Mouse (Mus musculus) megakaryocyte progenitor cell, adult 5-6 weeks (primary cell): ENCODE data around the gene Gse1. TPM values are rescaled to one million over a fixed set of nuclear protein-coding genes. Genes with fewer than 3 reads are reported as not detected.
A peak's percentile ranks its signal among the peaks of the same experiment; 100 is the strongest.

ENCODE experiments used
- ATAC-seq: replicated peaks from 2 replicates; pipeline ENCODE4 v1.8.0; 2016; ENCODE audit warnings: mild to moderate bottlenecking, moderate TSS enrichment, inconsistent platforms; ENCODE audit not compliant: poor library complexity
- total RNA-seq, 2 experiments: library from RNA; stranded (forward) in 1 of 2; stranded (reverse) in 1 of 2; fragments of 157-497, 149-512 nt in 1 of 2; fragments of 200-1000 nt in 1 of 2; gene quantifications; 2 replicates each; pipeline versions ENCODE4 v1.2.3 to v1.2.4; 2015 to 2017

Gse1 gene
- total RNA-seq, 2 experiments from 2014 or later: 11.2 to 32.6 TPM

DNA sequence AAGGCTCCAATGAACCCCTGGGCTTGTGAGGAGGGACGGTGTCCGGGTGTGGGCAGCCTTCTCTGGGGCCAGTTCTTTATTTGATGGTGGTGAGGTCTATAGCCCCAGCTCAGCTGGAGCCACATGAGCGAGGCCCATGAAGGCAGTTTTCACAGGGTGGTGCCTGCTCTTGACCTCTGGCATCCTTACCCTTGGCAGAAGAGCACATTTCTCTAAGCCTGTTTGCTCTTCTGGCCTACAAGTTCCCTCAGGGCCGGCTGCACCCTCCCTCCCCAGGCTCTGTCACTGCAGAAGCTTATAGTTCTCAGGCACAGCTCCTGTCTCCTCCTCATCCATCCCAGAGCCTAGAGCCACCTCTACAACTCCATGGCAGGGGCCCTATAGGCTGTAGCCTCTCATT, 186.0 kb downstream of the Gse1 start:
- ATAC-seq: no peak

- ATAC-seq: no peak
Measured at GRCm38 (mm10) chr8:120415474-120415873, 187.2 kb downstream of the Gse1 start.

DNA sequence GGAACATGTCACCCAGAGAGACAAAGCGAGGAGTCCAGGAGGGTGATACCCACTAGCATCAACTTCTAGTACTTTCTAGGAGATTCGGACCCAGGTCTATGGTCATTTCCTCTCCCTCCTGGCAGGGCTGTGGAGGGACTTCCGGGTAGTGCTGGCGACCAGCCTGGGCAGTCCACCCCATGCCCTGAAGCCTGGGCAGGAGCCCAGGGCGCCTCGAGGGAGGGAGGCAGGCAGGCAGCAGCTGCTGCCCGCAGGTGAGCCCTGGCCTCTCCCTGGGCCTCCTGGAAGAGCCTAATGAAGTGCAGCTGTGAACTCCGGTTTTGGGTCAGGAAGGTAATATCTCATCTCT, 187.9 kb downstream of the Gse1 start:
- ATAC-seq: no peak

GRCm38 (mm10) chr8:120416522-120417394, 188.5 kb downstream of the Gse1 start:
- peak; percentile 82 for ATAC-seq

DNA sequence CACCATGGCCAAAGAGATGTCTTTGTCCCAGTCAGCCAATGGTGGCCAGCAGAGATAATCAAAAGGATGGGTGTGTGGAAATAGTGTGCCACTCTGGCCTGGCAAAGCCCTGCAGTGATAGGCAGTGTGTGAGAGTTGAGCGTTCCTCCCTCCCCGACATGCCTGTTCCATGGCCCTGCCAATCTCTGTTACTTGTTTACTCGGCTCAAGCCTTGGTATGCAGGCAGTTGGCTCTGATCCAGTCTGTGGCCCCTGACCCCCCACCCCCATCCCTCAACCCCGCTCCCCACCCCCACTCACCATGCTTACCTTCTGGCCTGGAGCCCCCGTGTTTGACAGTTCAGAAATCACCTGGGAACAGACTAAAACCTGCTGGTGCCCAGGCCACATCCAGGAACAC, 189.9 kb downstream of the Gse1 start:
- no peak for ATAC-seq

GRCm38 (mm10) chr8:120419675-120420074, 191.4 kb downstream of the Gse1 start:
- no peak for ATAC-seq

- peak; percentile 15; the same call in 1 of the 2 replicates for ATAC-seq
Measured at GRCm38 (mm10) chr8:120420226-120420625, 192.0 kb downstream of the Gse1 start.

- ATAC-seq: no peak
Measured at GRCm38 (mm10) chr8:120421638-120422037, 193.4 kb downstream of the Gse1 start.

DNA sequence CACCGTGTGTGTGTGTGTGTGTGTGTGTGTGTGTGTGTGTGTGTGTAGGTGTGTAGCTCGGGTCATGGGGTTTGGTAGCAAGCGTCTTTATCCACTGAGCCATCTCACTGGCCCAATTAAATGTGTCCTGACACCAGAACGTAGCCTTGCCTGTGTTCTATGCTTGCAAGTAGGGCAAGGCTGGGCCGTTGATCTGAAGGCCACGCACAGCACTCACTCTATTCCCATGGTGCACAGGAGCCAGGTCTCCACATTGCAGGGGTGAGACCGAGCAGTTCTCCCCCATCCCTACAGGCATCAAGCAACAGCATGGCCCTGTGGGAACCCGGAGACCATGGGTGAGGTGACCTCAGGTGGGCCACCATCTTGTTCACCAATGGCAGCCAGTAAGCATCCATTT, 194.0 kb downstream of the Gse1 start:
- no peak for ATAC-seq

DNA sequence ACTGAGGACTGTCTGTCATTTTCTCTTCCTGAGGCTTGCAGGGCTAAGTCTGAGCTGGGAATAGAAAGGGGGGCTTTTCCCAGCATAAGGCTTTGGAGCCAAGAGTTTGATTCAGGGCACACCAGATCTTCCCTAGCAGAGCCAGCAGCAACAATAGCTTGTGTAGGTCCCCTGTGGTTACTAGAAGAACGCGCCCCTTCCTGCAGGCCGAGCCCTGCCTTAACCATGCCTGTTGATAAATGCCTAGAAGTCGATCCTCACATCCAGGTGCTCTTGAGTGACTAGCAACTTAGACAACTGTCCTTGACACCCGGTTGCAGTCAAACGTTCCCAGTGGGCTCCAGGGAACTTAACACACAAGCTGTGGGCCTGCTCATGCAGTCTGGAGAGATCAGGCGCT, 195.3 kb downstream of the Gse1 start:
- no peak for ATAC-seq

DNA sequence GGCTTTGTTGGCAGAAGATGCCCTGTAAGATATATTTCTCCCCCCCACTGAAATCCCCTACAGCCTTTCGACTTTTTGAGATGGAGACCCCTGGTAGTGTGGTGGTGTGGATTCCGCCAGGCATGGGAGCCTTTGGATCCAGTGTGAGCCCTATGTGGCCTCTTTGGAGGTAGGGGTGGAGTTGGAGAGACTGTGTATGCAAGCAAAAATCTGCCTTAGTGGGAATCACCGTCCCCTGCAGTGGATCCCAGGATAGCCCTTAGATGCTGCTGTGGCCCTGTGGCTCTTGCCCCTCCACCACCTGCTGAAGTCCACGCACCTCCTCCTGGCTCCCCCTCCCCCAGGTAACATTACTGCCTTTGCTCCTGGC, 196.6 kb downstream of the Gse1 start:
- ATAC-seq: no peak

GRCm38 (mm10) chr8:120425199-120425941, 197.1 kb downstream of the Gse1 start:
- no peak; the same call in 1 of the 2 replicates for ATAC-seq

DNA sequence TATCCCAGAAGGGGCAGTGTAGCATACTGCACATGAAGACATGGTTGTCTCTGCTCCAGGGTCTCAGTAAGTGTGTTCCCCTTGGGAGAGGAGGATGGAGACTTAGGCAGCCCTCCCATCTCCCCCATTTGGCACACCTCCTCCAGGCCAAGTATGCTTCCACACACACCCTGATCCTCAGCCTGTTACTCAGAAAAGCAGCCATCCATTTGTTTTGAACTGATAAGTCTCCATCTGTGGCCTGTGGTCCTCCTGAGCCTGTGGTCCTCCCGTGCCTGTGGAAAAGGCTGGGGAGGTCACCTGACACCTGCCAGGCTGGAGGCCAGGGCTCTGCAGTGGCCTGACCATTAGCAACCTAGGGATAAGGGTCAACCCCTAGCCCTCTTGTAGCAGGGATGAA, 197.8 kb downstream of the Gse1 start:
- peak; percentile 17; the same call in 1 of the 2 replicates for ATAC-seq

DNA sequence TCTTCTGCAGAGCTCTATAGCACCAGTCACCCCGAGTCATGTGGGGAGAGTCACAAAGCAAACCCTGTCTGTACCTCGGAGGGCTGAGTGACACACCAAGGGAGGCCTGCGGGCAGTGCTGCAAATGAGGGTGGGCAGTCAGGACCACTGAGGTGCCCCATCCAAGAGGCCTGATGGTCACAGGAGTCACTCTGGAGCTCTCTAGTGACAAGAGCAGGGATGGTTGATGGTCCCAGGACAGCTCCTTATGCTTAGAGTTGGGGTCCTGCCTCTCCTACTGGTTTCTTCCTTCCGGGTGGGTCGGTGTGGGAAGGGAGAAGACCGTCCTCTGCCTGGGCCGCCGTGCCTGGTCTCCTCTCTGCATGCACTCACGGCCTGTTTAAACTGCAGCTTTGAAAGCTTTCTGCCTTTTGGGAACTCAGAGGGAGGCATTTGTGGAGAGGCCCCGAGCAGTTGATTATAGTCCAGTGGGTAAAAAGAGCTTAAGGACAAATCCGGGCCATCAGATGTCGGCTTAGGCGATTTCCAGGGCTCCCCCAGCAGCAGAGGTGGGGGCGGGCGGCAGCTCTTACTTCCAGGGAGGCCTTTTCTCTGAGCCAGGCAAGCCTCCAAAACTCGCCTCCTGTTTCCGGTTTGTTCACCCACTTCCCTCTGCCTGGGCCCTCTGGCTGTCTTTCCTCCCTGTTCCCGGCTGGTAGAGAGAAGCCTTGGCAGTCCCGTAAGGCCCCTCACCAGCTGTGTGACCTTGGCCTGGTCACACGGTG, 198.5 kb downstream of the Gse1 start:
- ATAC-seq: peak; percentile 38

- ATAC-seq: no peak
Measured at GRCm38 (mm10) chr8:120428492-120428891, 200.2 kb downstream of the Gse1 start.

DNA sequence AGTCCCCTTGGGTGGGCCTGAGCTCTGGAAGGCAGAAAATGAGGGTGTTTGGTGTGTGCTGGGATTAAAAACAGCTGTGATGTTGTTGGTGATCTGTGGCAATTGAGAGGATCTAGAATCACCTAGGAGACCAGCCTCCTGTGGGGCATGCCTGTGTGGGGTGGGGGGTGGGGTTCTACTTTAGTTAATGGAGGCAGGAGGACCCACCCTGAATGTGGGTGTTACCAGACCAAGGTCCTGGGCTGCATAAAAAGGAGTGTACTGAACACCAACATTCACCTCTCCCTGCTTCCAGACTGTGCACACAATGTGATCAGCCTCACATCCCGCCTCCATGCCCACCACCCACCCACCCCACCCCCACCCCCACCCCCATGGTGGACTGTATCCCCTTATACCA, 200.9 kb downstream of the Gse1 start:
- ATAC-seq: no peak

- ATAC-seq: no peak
Measured at GRCm38 (mm10) chr8:120431042-120431441, 202.8 kb downstream of the Gse1 start.

DNA sequence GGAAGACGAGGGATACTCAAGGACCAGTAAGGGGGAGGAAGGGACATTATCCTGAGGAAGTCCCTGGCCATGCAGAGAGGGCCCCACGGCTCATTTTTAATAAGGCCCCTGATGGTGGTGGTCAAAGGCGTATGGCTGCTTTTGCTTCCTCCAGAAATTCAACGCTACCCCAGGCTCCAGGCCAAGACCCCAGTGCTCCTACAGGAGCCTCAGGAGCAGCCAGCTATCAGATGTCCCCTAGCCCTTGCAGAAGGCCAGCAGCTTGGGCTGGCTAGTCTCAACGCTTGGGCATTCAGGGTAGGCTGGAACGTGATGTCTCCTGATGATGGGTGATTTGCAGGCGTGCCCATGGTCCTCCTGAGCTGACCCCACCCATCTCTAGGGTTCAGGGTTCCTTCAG, 204.2 kb downstream of the Gse1 start:
- ATAC-seq: no peak

- ATAC-seq: no peak
Measured at GRCm38 (mm10) chr8:120433143-120433542, 204.9 kb downstream of the Gse1 start.

DNA sequence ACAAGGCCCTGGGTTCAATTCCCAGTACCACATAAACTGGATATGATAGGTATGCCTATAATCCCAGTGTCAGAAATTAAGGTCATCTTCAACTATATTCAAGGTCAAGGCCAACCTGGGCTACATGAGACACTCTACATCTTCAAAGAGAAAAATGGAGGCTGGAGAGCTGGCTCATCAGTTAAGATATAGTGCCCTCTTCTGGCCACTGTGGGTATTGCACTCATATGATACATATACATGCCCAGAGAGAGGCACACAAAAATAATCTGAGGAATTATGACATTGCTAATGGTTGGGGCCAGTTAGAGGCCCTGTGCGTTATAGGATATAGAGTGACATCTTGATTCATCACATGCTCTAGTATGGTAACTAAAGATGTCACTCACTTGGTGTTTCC, 205.5 kb downstream of the Gse1 start:
- 0 out of 2 replicates have a peak, but pooled peaks have one; percentile 22 for ATAC-seq

DNA sequence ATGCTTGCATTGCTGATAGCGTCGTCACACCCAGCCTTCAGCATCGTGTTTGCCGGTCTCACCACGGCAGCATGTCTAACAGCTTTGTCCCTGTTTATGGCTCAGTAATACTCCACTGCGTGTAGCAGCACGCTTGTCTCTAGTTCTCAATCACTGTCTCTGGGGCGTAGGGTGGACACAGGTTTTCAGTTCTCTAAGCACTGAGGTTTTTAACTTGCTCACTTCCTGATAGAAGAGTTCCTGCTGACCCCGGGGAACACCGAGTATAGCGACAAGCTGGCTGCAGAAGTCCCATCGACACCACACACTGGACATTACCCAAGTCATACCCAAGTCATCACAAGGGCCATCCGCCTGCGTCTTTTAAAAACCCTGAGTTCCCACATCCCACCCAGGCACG, 207.5 kb downstream of the Gse1 start:
- ATAC-seq: no peak
